Mouse (Mus musculus): ENCODE results near the gene Smarcc2.

- TF ChIP-seq GATA1 (IDR thresholded peaks at IDR 0.05; ENCODE audit: borderline replicate concordance, low read length) (no peak), FLI1 (IDR thresholded peaks at IDR 0.05; ENCODE audit: low read length) (no peak)
These were observed 36.9 kb downstream of the Smarcc2 start for GRCm38 (mm10) chr10:128495903-128496302.
